Mouse (Mus musculus): ENCODE data around the gene Stra8. TPM values are rescaled to one million over a fixed set of nuclear protein-coding genes. Genes with fewer than 3 reads are reported as not detected.

Stra8 gene
- total RNA-seq (2021): not detected
- long read RNA-seq, experiment 1: 0 reads
- long read RNA-seq, experiment 2: 0 reads

DNA sequence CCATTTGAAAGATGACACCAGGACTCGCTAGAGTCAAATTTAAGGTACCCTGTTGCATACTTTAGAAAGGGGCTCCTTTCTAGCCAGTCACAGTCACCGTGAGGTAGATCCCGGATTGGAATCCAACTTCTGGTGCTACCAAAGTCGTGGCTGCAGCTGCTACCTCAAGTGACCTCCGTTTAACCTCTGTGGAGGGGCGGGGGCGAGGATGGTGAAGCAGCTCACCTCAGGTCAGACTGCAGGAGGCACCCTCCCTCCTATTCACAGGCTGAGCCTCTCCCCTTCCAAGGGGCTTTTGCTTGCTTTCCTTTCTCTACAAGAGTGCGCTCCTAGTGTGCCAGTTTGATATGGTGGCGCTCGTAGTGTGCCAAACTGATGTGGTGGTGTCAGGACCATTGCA, at the start of gene Stra8:
Stra8 (plus strand) TSS at position 208 of the 400 bp plus-strand sequence.
- DNase-seq (ENCODE audit: low spot score in 2 of 2): no peak

DNA sequence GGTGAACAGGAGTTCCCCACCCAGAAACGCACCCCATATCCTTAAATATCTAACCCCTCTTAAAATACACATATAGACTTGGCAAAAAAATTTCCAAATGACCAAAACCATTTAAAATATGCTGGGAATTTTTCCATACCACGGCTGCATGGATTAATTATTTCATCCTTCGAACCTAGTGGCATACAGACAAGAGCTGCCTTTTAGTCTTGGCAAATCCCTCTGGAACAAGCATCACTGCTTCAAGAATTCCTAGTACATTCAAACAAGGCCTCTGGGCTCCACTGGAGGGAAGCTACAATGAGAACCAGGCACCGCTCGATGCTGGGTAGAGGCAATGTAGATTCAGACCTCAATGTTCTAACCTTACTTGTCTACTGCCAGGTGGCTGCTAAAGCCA, 49.2 kb upstream of the Stra8 start:
- no peak for DNase-seq (ENCODE audit: low spot score in 2 of 2)

DNA sequence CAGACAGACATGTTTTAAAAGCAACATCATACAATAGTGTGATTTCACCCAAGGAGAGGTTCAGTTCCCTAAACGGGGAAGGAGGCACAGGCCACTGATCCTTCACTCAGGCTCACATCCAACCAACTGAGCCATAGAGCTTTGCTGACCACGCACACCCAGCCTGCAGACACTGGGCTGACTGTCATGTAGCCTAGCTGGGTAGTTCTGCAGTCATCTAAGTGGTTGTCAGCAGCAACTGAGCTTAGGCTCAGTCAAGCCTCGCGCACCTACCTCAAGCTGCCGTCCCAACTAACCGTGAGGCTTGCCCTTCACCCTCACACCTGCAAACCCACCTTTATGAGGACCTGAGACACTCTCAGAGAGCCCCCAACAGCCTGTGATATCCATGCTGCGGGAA, 48.0 kb upstream of the Stra8 start:
- DNase-seq (ENCODE audit: low spot score in 2 of 2): peak in 1 of 2 experiments; percentile 12

DNA sequence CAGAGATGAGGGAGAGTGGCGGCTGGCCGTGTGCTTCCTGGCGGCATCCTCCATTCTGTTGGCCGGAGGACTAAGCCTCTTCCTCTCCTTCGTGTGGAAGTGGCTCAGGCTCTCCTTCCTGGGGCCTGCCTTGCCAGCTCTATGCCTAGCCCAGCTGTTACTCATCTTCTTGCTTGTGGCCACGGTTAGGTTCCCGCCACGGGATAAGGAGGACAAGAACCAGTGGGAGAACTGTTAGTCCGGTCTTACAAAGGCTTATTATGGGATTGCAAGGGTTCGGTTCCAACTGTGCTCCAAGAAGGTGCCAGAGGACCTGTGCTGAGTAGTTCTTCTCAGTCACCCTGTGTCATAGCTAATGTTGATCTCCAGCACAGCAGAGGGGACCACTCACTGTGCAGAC, 47.1 kb upstream of the Stra8 start:
- DNase-seq (ENCODE audit: low spot score in 2 of 2): peak in 1 of 2 experiments; percentile 11

DNA sequence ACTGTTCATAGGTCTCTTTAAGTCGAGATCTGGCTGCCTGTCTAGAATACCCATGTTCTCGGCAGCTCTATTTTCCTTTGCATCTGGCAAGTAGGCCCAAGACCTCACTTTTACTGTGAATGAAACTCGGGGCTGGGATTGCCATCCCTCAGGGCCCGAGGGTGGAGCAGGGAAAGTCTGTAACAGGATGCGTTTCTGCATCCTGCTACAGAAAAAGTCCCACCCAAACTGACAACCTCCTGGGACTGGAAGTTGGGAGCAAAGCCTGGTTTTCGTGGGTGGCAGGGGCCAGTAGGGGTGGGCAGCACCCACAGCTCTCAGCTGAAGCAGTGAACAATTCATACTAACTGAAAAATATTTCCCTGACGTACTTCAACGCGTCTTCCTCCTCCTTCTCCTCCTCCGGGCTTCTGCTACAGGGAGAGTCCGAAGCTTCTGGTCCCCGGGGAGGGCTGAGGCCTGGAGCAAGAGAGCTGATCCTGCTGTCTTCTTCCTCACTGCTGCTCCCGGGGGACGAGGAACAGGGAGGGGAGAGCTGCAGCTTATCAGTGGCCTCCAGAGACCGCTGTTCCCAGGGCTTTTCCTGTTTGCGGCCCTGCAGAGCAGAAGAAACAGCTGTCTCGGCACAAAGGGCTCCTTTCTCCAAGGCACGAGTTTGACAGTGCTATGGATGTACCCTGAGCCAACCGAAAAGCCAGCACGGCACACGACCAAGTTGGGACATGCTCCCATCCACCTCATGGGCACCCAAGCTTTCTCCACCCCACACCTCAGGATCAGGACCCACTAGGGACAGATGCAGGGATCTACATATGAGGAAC, 45.7 kb upstream of the Stra8 start:
- DNase-seq (ENCODE audit: low spot score in 2 of 2): peak; percentile 18 to 50

DNA sequence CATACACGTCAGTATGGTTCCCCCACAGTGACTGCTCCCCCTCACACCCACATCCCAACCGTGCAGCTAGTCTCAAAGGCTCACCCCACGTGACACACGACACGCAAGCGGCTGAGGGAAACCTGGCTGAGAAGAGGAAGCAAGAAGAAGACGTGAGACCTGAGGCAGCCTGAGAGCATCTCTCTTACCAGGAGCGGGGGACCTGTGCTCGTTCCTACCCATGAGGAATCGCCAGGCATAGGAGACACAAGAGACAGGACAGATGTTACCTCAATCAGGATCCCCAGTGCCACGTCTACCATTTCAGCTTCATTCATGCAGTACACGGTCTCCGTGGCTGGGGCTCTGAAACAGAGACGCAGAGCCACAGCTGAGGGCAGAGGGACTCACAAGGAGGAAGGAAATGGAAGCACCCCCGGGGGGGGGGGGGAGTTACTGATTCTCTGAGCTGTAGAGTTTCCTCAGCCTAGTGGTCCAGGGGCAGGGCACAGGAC, 44.6 kb upstream of the Stra8 start:
- DNase-seq (ENCODE audit: low spot score in 2 of 2): peak in 1 of 2 experiments; percentile 16

DNA sequence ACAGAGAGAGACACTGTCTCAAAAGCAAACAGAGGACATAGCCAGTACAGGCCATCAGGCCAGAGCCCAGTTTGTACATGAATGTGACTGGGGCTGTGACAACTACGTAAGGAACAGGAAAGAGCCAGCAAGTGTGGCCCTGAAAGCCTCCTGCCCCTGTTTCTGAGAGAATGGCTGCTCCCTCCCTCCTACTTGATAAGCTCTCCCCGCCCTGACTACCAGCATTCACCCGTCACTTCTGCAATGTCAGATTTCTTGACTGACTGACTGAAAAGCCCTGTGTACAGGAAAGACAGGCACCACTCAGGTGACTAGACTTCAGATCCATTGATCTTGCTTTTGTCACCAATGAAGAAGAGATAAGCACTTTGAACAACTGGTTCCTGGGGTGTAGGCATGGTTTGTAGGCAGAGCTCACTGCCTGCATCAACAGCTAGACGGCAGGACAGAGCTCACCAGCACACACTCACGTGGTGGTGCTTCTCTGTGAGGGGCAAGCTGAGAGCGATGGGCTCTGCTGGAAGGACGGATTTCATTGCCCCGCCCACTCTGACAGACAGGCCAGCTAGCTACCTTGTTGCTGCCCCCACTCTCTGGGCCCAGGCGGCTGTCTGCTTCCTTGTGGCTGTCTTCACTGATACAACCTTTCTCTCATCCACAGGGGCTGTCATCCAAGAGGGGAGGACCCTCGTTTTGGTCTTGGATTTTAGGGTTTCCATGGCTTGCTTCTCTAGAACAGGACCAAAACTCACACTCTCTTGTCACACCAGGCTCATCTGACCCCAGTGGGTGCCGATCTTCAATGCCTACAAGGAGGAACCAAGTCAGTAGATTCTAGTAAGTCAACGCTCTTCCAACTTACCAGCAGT, 43.8 kb upstream of the Stra8 start:
- peak in 1 of 2 experiments; percentile 16 for DNase-seq (ENCODE audit: low spot score in 2 of 2)

DNA sequence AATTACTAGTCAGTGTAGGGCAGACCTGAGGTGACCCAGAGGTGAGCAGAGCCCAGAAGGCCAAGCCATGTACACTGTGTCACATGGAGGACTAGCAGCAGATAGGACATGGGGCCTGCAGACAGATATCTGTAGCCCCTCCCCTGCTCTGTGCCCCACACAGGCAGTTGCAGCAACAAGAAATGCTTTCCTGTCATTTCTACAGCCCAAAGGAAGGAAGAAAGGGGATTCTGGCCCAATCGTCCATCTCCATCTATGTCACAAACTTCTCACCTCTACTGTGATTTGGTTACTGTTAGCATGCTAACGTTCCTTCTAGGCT, 43.2 kb upstream of the Stra8 start:
- DNase-seq (ENCODE audit: low spot score in 2 of 2): peak in 1 of 2 experiments; percentile 13

DNA sequence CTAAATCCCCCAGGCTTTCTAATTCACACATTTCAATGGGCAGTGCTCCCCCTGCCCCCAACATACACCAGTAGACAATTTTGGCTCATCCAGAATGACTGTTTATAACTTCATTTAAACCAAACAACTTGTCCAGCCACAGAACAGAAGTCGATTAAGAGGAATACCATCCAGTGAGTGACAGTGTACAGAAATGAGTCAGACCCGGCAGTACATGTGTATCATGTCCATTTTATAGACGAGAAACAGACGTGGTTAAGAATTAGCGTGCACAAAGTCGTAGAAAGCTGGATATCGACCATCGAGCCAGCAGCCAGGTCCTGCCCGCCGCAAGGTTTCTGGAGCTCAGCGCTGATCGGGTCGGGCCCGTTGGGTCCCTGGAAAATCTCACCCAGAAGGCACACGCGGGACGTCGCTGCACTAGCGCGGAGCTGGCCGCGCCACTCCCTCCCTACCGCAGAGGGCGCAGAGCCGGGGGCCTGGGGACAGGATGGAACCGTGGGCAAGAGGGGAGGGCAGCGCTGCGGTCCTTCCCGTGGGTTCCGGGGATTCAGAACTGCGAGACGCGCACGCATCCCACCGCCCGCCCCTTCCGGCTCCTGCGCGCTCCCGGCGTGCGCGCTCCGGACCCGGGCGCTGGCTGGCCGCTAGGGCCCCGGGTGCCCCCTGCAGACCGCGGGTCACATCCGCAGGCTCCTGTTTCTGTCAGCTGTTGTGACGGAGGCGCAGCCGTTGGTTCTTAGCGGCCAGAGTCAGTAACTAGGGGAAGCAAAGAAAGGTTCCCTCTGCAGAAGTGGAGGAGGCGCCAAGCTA, 42.2 kb upstream of the Stra8 start, which contains the start of gene Cyren:
Cyren (minus strand) TSS at position 552 of the 813 bp plus-strand sequence.
- DNase-seq (ENCODE audit: low spot score in 2 of 2): peak; percentile 93

DNA sequence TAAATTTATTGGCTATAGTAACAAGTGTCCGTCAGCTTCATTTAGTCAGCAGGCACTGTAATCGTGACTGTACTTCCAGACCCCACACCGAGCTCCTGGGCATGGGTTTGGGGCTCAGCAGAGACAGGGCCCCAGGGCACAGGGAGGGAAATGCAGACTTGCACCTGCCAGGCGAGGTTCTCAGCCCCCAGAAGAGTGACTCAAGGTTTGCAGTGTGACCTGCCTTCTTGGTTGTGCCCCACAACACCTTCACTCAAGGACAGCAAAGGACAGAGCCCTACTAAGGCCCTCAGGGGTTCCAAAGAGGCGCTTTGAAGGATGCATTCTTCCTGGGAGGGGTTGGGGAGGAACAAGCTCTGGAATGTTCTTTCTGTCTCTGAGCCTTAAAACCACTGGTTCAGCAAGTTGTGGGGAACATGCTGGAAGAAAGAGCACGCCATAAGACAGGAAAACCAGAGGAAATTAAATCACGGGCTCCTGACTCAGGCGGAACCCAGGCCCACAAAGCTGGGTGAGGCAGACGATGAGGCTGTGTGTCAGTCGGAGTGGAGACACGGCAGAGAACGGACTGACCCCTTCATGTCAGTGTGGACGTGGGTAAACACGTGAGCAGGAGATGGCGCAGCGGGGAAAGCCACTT, 40.7 kb upstream of the Stra8 start:
- no peak for DNase-seq (ENCODE audit: low spot score in 2 of 2)

DNA sequence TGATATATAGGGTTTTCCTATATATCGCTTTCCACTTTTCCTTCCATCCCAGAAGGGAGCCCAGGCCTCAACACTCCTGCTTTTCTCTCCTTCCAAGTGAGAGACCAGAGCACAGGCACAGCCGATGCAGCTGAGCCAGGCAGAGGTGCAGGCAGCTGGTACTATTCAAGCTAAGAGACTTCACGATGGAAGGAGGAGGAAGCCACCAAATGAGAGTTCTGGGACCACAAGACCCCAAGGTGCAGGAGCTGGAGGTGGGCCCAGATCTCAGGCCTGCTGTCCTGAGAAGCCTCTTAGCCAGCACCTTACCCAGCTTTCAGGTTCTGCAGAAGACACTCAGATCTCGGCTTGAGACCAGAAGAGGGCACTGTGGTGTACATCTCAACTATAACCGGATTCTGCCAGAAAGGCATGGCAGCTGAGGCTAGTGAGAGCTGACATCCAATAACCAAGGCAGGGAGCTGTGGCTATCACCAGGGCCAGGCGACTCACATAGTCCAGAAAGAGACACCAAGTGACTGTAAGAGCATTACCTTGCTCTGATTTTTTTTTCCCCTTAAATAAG, 40.0 kb upstream of the Stra8 start:
- DNase-seq (ENCODE audit: low spot score in 2 of 2): no peak

DNA sequence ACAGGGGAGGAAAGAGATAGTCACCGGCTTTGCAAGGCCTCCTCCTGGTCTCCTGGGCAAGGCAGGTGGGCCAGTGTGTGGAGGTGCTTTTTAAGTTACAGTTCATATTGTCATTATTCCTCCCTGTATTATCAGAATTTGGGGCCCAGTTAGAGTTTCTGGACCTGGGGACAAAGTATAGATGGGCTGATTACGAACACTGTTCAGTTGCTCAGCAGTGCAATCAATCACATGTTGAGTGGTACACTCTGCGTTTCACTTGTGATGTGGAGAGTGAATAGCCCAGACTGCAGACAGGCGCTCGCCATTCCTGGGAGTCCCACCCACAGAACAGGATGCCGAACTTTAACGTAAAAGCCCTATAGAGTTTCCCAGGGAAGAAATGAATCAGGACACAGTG, 35.2 kb upstream of the Stra8 start:
- no peak for DNase-seq (ENCODE audit: low spot score in 2 of 2)

DNA sequence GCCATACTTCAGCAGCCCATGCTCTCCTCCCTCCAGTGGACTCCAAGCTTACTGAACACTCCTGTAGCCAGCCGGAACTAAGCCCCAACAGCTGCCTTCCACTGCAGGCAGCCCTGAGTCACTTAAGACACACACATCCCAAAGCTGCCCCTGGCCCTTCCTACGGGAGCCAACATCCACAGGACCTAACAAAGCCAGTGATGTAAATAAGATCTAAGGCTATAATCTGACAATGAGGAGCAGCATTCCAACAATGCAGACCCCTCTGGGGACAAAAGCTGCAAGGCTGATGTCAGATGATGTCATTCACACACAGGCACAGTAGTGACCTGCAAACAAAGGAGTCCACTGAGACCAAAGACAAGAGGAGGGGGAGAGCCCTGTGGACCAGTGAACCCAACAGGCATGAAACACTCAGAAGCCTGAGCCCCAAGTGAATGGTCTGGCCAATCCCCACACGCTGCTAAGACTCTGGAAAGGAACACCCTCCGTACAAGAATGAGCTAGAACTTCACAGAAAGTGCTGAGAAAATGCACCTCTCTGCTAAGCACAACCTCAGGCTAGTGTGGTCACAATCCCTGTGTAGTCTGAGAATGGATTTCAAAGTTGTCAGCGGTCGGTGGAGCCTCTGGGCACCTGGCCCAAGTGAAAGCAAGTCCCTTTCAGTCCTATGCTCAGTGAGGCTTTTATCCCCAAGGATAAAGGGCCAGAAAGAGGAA, 32.7 kb upstream of the Stra8 start:
- DNase-seq (ENCODE audit: low spot score in 2 of 2): no peak

DNA sequence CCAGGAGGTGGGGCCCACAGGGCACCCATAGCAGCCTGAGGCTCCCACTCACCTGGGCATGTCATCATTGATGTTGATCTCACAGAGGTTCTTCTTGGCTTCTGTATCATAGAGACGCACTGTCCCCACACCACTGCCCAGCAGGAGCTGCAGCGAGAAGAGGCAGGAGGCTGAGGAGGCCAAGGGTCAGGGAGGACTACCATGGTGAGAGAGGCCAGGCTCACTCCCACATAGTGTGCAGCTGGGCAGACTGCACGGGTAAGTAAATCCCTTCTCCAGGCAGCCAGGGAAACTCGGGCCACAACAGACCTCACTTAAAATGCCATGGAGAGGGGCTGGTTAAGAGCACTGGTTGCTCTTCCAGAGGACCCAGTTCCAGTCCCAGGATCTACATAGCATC, 30.8 kb upstream of the Stra8 start:
- DNase-seq (ENCODE audit: low spot score in 2 of 2): no peak

DNA sequence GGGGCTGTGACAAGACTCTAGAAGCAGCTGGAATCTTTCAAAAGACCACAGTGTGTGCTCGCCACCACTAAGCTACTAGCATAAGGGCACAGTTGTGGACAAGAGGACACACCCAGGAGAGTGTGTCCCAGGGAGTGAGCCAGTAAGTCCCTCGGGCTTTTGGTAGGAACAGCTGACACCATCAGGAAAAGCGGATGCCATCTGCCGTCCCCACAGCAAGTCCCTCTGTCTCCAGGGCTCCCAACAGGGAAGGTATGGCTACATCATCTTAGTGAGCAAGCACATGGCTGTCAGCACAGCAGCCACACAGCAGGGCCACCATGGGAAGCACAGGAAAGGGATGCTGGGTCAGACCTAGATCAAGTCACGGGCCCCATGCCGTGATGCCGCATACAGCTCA, 24.4 kb upstream of the Stra8 start:
- no peak for DNase-seq (ENCODE audit: low spot score in 2 of 2)

DNA sequence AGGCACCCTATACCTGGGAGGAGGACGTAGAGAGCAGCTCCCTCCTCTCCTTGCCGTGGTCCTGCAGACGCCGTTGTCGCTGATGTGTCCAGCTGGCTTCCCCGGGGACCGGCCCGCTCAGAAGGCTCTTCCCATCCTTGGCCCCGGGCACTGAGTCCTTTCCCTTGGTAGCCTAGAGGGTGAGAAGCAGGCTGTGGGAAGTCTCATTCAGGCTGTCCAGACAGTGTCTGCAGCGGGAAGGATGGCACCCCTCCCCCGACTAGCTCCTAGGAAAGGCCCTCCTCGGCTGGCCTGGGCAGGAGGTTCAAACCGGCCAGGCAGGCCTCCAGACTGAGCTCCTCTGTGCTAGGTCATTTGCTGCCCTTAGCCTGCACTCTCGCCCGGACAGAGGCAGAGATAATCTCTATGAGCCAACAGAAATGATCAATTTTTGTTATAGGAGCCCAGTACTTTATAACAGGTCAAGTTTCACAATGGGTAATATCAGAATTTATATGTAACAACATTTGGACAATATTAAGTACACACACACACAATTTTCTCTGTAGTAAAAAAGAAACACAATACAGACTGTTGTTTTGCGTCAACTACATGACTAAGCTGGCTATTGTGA, 23.7 kb upstream of the Stra8 start:
- no peak for DNase-seq (ENCODE audit: low spot score in 2 of 2)

DNA sequence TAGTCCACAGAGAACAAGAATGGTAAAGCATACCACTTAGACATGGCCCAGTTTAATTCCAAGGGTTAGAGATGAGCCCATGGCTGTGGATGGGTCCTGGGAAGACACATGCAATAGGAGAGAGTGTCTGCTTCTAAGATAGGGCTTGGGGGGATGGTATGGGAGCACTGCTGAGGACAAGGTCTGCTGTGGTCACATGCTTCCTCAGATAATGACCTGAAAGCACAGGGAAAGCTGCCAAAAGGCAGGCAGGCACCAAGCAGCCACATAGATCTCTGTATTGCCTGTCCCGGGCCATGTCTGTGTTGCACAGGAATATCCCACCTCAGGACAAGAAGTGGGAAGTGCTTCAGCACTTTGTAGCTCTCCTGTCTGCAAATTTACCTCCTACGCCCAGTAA, 20.8 kb upstream of the Stra8 start:
- DNase-seq (ENCODE audit: low spot score in 2 of 2): no peak

DNA sequence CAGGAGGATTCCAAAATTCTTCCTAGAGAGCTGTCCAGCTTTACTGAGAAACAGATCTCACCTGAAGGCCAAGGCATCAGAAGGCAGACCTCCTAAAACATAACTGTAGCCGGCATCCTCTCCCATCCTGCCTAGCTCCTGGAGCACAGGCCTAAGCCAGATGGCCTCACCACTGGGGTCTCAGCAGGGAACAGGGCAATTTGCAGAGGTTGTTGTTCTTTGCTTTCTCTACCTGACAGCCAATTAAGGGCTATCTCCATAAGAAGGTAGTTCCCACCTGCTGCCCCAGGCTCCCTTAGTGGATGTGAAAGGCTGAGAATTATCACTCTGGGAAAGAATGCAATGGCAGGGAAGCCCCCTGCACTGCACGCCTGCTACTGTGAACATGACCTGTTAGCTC, 19.0 kb upstream of the Stra8 start:
- DNase-seq (ENCODE audit: low spot score in 2 of 2): no peak

DNA sequence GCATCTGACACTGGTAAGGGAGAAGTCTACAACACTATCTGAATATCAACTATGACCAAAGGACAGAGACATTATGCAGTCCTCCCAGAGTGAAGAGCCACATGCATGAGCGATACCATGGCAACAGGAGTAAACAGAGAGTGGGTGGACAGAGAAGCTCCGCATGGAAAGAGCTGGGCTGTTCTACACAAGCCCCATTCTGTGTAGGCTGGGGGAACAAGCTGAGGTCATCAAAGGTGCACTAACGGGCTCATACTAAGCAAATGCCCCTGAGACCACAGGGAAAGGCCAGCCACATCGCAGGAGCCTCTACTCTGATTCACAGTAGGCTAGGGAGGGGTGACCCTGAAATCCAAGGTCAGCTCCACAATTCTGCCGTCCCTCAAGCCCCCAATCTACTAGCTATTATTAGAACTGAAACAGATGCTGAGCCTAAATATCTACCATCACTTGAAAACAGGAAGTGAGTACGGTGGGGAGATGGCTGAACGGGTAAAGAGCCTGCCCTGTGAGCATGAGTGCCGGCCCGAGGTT, 18.0 kb upstream of the Stra8 start:
- DNase-seq (ENCODE audit: low spot score in 2 of 2): no peak

Data from gastrocnemius, postnatal 4 days (tissue).